ENCODE assay signal across 7 mouse cellular contexts in the genomic region with DNA sequence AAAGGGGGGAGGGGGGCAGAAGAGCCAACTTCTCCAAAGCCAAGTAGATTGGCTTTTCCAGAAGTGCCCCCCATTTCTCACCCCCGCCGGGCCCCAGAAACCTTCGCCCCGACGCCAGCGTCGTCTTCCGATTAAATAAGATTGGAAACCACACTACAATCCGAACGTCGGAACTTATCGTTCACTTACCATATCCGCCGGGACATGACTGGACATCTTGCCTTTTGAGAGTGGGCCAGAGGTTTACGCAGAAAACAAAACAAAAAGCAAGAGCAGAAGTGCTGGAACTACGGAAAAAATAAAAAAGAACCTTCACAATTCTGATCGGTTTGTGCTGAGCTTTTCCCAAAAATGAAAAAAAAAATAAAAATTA. TPM values are rescaled to one million over a fixed set of nuclear protein-coding genes. Genes with fewer than 3 reads are reported as not detected.
DNase-seq lines count a peak whose midpoint lies in the region; ATAC-seq and TF ChIP-seq lines count a peak whose summit lies in the region.

No protein-coding gene starts in this region.

- peak overlapping the region; percentile 89 for H3K9ac ChIP-seq in limb, embryonic 12.5 days (replicated peaks)
- peak overlapping the region; percentile 66 for H3K9ac ChIP-seq in midbrain, postnatal 0 days (replicated peaks; ENCODE audit: low read length, poor library complexity, severe bottlenecking)

- no peaks in the 10 kb centered on the region for H3K9me3 ChIP-seq in limb, embryonic 12.5 days
- H3K9me3 ChIP-seq in midbrain, postnatal 0 days (ENCODE audit: low read length), result no peaks in the 10 kb centered on the region

- H3K4me2 ChIP-seq in limb, embryonic 12.5 days, result peak overlapping the region; percentile 88
- H3K4me2 ChIP-seq in midbrain, postnatal 0 days (ENCODE audit: low read depth, low read length, poor library complexity, severe bottlenecking), result peak overlapping the region; percentile 76

- H3K36me3 ChIP-seq in thymus, adult 2 months (ENCODE audit: control insufficient read depth, insufficient read depth, low read length), result no peaks in the 10 kb centered on the region
- no peaks in the 10 kb centered on the region for H3K36me3 ChIP-seq in limb, embryonic 12.5 days
- H3K36me3 ChIP-seq in midbrain, postnatal 0 days (ENCODE audit: insufficient read depth, low read length), result no peaks in the 10 kb centered on the region

- no peaks in the 10 kb centered on the region for H3K27me3 ChIP-seq in thymus, adult 2 months (ENCODE audit: control insufficient read depth, insufficient read depth, low read length)
- H3K27me3 ChIP-seq in limb, embryonic 12.5 days, result peaks cover 20% of the 10 kb centered on the region
- no peaks in the 10 kb centered on the region for H3K27me3 ChIP-seq in midbrain, postnatal 0 days (ENCODE audit: insufficient read depth, low read length)

- peaks cover 21% of the 10 kb centered on the region for H3K4me1 ChIP-seq in thymus, adult 2 months (replicated peaks; ENCODE audit: control insufficient read depth, insufficient read depth, low read length)
- peaks cover 44% of the 10 kb centered on the region for H3K4me1 ChIP-seq in limb, embryonic 12.5 days (replicated peaks)
- peaks cover 8% of the 10 kb centered on the region; the same call in 1 of the 2 replicates for H3K4me1 ChIP-seq in midbrain, postnatal 0 days (ENCODE audit: insufficient read depth, low read length)

- peak overlapping the region; percentile 84 for H3K4me3 ChIP-seq in thymus, adult 2 months (ENCODE audit: control insufficient read depth, insufficient read depth, low read length)
- peak overlapping the region; percentile 74 for H3K4me3 ChIP-seq in limb, embryonic 12.5 days (replicated peaks)
- H3K4me3 ChIP-seq in midbrain, postnatal 0 days (ENCODE audit: low read depth, low read length), result peak overlapping the region; percentile 58

- under 1% methylated on average over 17 of the region's 17 CpGs for WGBS in thymus, adult 2 months
- WGBS in limb, embryonic 12.5 days, result under 1% methylated on average over 17 of the region's 17 CpGs
- 0% methylated on average over 17 of the region's 17 CpGs for WGBS in midbrain, postnatal 0 days

- intact Hi-C loops in heart, postnatal 10 days (cut with DNase I), result no loop called here

- TF ChIP-seq CTCF in thymus, adult 2 months (IDR thresholded peaks at IDR 0.05; ENCODE audit: borderline replicate concordance, control insufficient read depth, extremely low read depth, insufficient read depth, low read length, poor library complexity), result no peak
- TF ChIP-seq CTCF in midbrain, postnatal 0 days (IDR thresholded peaks at IDR 0.05), result no peak

- no peak for TF ChIP-seq POLR2A in thymus, adult 2 months (IDR thresholded peaks at IDR 0.05; ENCODE audit: control insufficient read depth, extremely low read depth, insufficient read depth, low read length, poor library complexity)

- ATAC-seq in limb, embryonic 12.5 days (ENCODE audit: insufficient number of reproducible peaks, insufficient read depth, low FRiP score, low TSS enrichment, low read depth), result no peak
- no peak for ATAC-seq in midbrain, postnatal 0 days (ENCODE audit: low FRiP score)

- peak; percentile 9 for DNase-seq in thymus, adult 2 months
- DNase-seq in thymus, adult 18-20 months, result no peak
- DNase-seq in cerebellum, postnatal 10 days, result peak; percentile 59 to 67
- peak; percentile 50 to 64 for DNase-seq in heart, postnatal 10 days
- DNase-seq in midbrain, postnatal 0 days (ENCODE audit: low spot score), result peak; percentile 34
- no peak for DNase-seq in layer of hippocampus, adult 8-10 months (ENCODE audit: low spot score in 2 of 2)

- H3K27ac ChIP-seq in thymus, adult 2 months (ENCODE audit: control insufficient read depth, insufficient read depth, low read length), result no peak overlapping the region
- peak overlapping the region; percentile 98 for H3K27ac ChIP-seq in limb, embryonic 12.5 days
- H3K27ac ChIP-seq in midbrain, postnatal 0 days (ENCODE audit: low read depth, low read length), result peak overlapping the region; percentile 87

RNA-seq across cellular contexts. Expression of a gene that starts 0.8 kb away (rescaled TPM):
- polyA plus RNA-seq in thymus, adult 2 months (2012; rRNA removed), result 45.3 and 48.2 TPM in 2 replicates
- total RNA-seq in heart, postnatal 10 days (2021), result 10 to 100 TPM; 80.1 to 96.8 TPM
- polyA plus RNA-seq in limb, embryonic 12.5 days (2016; fragmentation: Nextera tagmentation; extraction: Ambion mirVana), result 73.1 and 74.3 TPM in 2 replicates
- total RNA-seq in midbrain, postnatal 0 days (2014; rRNA removed), result 126 and 128 TPM in 2 replicates
- polyA plus RNA-seq in midbrain, postnatal 0 days (2015; fragmentation: Nextera tagmentation; extraction: Ambion mirVana), result 79.1 and 79.7 TPM in 2 replicates
- total RNA-seq in layer of hippocampus, adult 8-10 months (2022), result 100 to 1,000 TPM; 193 to 215 (median 201) TPM

Comparison
In these comparisons a context has a peak if more than half of its experiments do, and no peak if none do; other contexts are left out.
1. DNase-seq: peak in thymus, adult 2 months (single experiment), cerebellum, postnatal 10 days (2 of 2), heart, postnatal 10 days (2 of 2) and midbrain, postnatal 0 days (single experiment); none in thymus, adult 18-20 months (0 of 2) and layer of hippocampus, adult 8-10 months (0 of 2).
2. Peak in every context shown above with its lines, with median percentiles within 50 percentile points of each other: H3K4me3 ChIP-seq.